Mouse (Mus musculus): ENCODE data around the gene Meox1. TPM values are rescaled to one million over a fixed set of nuclear protein-coding genes. Genes with fewer than 3 reads are reported as not detected.

Meox1 gene
- not detected for polyA plus RNA-seq (2017; shearing (Covaris generic))

GRCm38 (mm10) chr11:101894204-101894603, at the start of gene Meox1:
Gene Meox1 (minus strand): TSS chr11:101894374.

Other genes with a start within 250 kb of the Meox1 start
- 1 to 10 TPM; 2.0 to 8.3 TPM for gene Arl4d, start 228.8 kb downstream of the Meox1 start, polyA plus RNA-seq (2017; shearing (Covaris generic))
- gene Dhx8, start 161.5 kb downstream of the Meox1 start, polyA plus RNA-seq (2017; shearing (Covaris generic)) = 10 to 100 TPM; 52.9 to 60.1 TPM
- gene Etv4, start 109.0 kb downstream of the Meox1 start, polyA plus RNA-seq (2017; shearing (Covaris generic)) = under 1 TPM in 1 of 2 experiments, not detected in 1; 0.55 TPM
- gene Sost, start 72.6 kb upstream of the Meox1 start, polyA plus RNA-seq (2017; shearing (Covaris generic)) = not detected
- not detected for gene Cfap97d1, start 89.9 kb upstream of the Meox1 start, polyA plus RNA-seq (2017; shearing (Covaris generic))
- 1 to 10 TPM in 1 of 2 experiments, under 1 TPM in 1; 0.40 to 1.2 TPM for gene Dusp3, start 92.6 kb upstream of the Meox1 start, polyA plus RNA-seq (2017; shearing (Covaris generic))
- gene Mpp3, start 134.1 kb upstream of the Meox1 start, polyA plus RNA-seq (2017; shearing (Covaris generic)) = under 1 TPM in 1 of 2 experiments, not detected in 1; 0.73 TPM
- gene Cd300lg, start 147.1 kb upstream of the Meox1 start, polyA plus RNA-seq (2017; shearing (Covaris generic)) = under 1 TPM in 1 of 2 experiments, not detected in 1; 0.93 TPM
- gene Mpp2, start 194.1 kb upstream of the Meox1 start, polyA plus RNA-seq (2017; shearing (Covaris generic)) = 1 to 10 TPM; 3.1 to 4.8 TPM
- not detected for gene Ppy, start 206.9 kb upstream of the Meox1 start, polyA plus RNA-seq (2017; shearing (Covaris generic))
- not detected for gene Pyy, start 213.5 kb upstream of the Meox1 start, polyA plus RNA-seq (2017; shearing (Covaris generic))